ENCODE assay signal across 8 mouse cellular contexts in the genomic region with DNA sequence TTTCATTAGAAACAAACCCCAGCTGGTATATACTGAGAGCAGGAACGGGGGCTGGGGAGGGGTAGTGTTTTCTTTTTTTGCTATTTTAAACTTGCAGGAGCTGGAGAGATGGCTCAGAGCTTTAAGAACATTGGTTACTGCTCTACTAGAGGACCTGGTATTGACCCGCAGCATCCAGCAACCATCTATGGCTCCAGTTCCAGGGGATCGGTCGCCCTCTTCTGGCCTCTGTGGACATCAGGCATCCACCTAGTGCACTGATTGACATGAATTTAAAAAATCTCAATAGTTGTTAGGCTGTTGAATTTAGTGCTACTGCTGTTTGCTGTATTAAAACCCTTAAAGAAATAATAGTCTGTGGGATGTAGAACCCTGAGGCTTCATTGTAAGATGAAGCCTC. TPM values are rescaled to one million over a fixed set of nuclear protein-coding genes. Genes with fewer than 3 reads are reported as not detected.
A peak's percentile ranks its signal among the peaks of the same experiment; 100 is the strongest.
DNase-seq lines count a peak whose midpoint lies in the region; ATAC-seq and TF ChIP-seq lines count a peak whose summit lies in the region.

No protein-coding gene starts in this region.

- no peaks in the 10 kb centered on the region for H3K27me3 ChIP-seq in kidney, adult 2 months (replicated peaks; ENCODE audit: control insufficient read depth, insufficient read depth, low read length)
- H3K27me3 ChIP-seq in E14TG2a.4 (ENCODE audit: insufficient read depth, low read length): no peaks in the 10 kb centered on the region

- no peak for ATAC-seq in granulocyte monocyte progenitor cell, adult 5-6 weeks (replicated peaks; ENCODE audit: poor library complexity, severe bottlenecking)

- no peak for TF ChIP-seq POLR2A in kidney, adult 2 months (IDR thresholded peaks at IDR 0.05; ENCODE audit: low read depth, low read length)
- no peak for TF ChIP-seq POLR2A in bone marrow macrophage, adult 2 months (IDR thresholded peaks at IDR 0.05; ENCODE audit: borderline replicate concordance, low read depth, low read length)

- no peak overlapping the region; the same call in 1 of the 2 replicates for H3K27ac ChIP-seq in kidney, adult 2 months (ENCODE audit: insufficient read depth, low read depth, low read length)
- peak overlapping the region; percentile 83 for H3K27ac ChIP-seq in bone marrow macrophage, adult 2 months (ENCODE audit: insufficient read depth, low read depth, low read length)
- H3K27ac ChIP-seq in macrophage: peak overlapping the region; percentile 85

- peaks cover 81% of the 10 kb centered on the region for H3K79me2 ChIP-seq in macrophage (ENCODE audit: inconsistent target)

- peaks cover 34% of the 10 kb centered on the region for H3K4me1 ChIP-seq in kidney, adult 2 months (ENCODE audit: control insufficient read depth, insufficient read depth, low read length)
- H3K4me1 ChIP-seq in E14TG2a.4 (replicated peaks; ENCODE audit: low read depth, low read length): peaks cover 86% of the 10 kb centered on the region
- peaks cover 56% of the 10 kb centered on the region for H3K4me1 ChIP-seq in bone marrow macrophage, adult 2 months (ENCODE audit: control insufficient read depth, insufficient read depth, low read length)

- no peak overlapping the region; the same call in 1 of the 2 replicates for H3K4me3 ChIP-seq in kidney, adult 2 months (ENCODE audit: insufficient read depth, low read depth, low read length)
- H3K4me3 ChIP-seq in E14TG2a.4 (replicated peaks; ENCODE audit: low read length) (peak overlapping the region; percentile 97), macrophage (ENCODE audit: inconsistent target) (peak overlapping the region; percentile 81)
- H3K4me3 ChIP-seq in bone marrow macrophage, adult 2 months (ENCODE audit: insufficient read depth, low read length): peak overlapping the region; percentile 89

- H3K9me3 ChIP-seq in E14TG2a.4 (ENCODE audit: low read length): no peaks in the 10 kb centered on the region

- TF ChIP-seq CTCF in kidney, adult 2 months (conservative IDR thresholded peaks at IDR 0.05; ENCODE audit: insufficient read depth, insufficient read length, low read depth, low read length): peak; percentile 28
- peak; percentile 24 for TF ChIP-seq CTCF in E14TG2a.4 (conservative IDR thresholded peaks at IDR 0.05; ENCODE audit: low read length)
- peak; percentile 16; the same call in 1 of the 2 replicates for TF ChIP-seq CTCF in bone marrow macrophage, adult 2 months (IDR thresholded peaks at IDR 0.05; ENCODE audit: low read depth, low read length)

- H3K36me3 ChIP-seq in kidney, adult 2 months (ENCODE audit: control insufficient read depth, insufficient read depth, low read length): no peaks in the 10 kb centered on the region; the same call in 1 of the 2 replicates
- H3K36me3 ChIP-seq in E14TG2a.4 (ENCODE audit: insufficient read depth, low read length) (peaks cover 26% of the 10 kb centered on the region), macrophage (ENCODE audit: inconsistent target) (no peaks in the 10 kb centered on the region)

- no peak for DNase-seq in kidney, adult 2 months
- no peak for DNase-seq in kidney, adult 8-10 months
- DNase-seq in right cerebral cortex, postnatal 14 days: no peak
- DNase-seq in adipocyte (ENCODE audit: low spot score): no peak

- whole genome bisulfite sequencing in kidney, adult 2 months: 82% methylated on average over 4 of the region's 4 CpGs
- WGBS in macrophage (ENCODE audit: missing documents): 97% methylated on average over 4 of the region's 4 CpGs

RNA-seq across cellular contexts. Expression of gene Ncoa3, which starts 1.9 kb away (rescaled TPM):
- 36.3 and 42.0 TPM in 2 replicates for polyA plus RNA-seq in kidney, adult 2 months (2012; rRNA removed)
- polyA plus RNA-seq in bone marrow macrophage, adult 2 months (2012; ENCODE audit: insufficient read depth, insufficient read length, missing spikeins): 118 and 119 TPM in 2 replicates
- total RNA-seq in macrophage (2018; cell fraction: chromatin; rRNA removed): 100 to 1,000 TPM in 23 of 26 experiments, 10 to 100 TPM in 3; 62.1 to 293 (median 204) TPM
- total RNA-seq in macrophage (2018; cell fraction: cytosol; rRNA removed): 100 to 1,000 TPM in 3 of 26 experiments, 10 to 100 TPM in 23; 52.7 to 107 (median 91.0) TPM
- 100 to 1,000 TPM in 21 of 26 experiments, 10 to 100 TPM in 5; 76.5 to 218 (median 154) TPM for total RNA-seq in macrophage (2018; cell fraction: nucleus; rRNA removed)
- polyA plus RNA-seq in macrophage (2018): 48.3 to 71.1 TPM (median 65.0 TPM) in 3 replicates
- total RNA-seq in granulocyte monocyte progenitor cell, adult 5-6 weeks (2014; fragmentation: Nextera tagmentation): 17.4 and 19.9 TPM in 2 replicates
- total RNA-seq in granulocyte monocyte progenitor cell, adult 5-6 weeks (2017): 16.1 and 20.8 TPM in 2 replicates
